Mouse (Mus musculus) embryonic fibroblast, embryonic 13.5 days (primary cell): ENCODE measurements around the gene Thsd4.

ENCODE experiments used
- CTCF ChIP-seq: IDR thresholded peaks from 2 replicates; pipeline ENCODE4 v1.5.1; 2011; ENCODE audit warnings: mild to moderate bottlenecking, control low read depth, low read length, moderate library complexity, borderline replicate concordance; ENCODE audit not compliant: insufficient read depth
- POLR2A ChIP-seq: IDR thresholded peaks from 2 replicates; pipeline ENCODE4 v1.6.1; 2011; ENCODE audit warnings: low read depth, mild to moderate bottlenecking, control low read depth, low read length, moderate library complexity

DNA sequence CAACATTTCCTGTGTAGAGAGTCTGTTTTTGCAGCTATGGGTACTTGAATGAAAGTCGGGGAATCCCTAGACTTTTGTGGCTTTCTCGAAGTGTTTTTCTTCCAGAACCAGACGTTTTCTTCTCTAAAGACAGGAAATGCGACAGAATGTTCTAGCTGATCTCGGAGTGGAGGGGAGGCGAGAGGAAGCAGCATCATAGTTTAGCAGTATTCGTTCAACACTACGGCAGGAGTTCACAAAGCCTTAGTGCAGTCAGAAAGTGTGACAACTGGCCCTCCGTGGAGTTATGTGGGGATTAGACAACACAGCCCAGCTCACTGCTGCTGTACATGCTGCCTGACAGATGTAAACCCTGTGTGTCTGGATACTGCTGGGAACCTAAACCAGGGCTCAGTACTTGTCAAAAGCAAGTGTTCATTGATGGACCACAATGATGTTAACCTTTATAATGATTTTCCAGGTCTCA lies 579.9 kb downstream of the Thsd4 start:
- TF ChIP-seq CTCF (no peak), POLR2A (no peak)
